Mouse (Mus musculus) fibroblast of lung, adult 2 months (primary cell): ENCODE measurements around the gene Arpc4.

Experiments
- DNase-seq: peaks from one replicate; pipeline ENCODE4 v3.0.0-alpha.2; 2011; ENCODE audit warnings: low read depth

The Arpc4 gene

DNA sequence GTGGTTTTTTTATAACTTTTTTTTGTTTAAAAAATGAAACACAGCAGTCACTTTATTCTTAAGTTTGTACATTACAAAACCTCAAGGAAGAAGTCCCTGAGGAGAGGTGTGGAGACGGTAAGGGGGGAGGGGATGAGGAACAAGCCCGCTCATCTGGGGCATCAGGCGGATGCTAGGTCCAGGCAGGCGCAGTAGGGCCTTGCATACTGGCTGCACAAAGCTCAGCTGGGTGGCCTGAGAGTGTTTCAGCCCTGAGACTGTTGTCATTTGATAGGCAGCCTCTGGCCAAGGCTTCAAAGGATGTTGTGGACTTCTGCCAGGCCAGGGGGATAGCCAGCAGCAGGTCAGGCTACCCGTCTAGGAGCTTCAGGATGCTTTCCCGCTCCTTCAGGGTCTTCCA is 11.3 kb upstream of the Arpc4 start:
- no peak for DNase-seq

DNA sequence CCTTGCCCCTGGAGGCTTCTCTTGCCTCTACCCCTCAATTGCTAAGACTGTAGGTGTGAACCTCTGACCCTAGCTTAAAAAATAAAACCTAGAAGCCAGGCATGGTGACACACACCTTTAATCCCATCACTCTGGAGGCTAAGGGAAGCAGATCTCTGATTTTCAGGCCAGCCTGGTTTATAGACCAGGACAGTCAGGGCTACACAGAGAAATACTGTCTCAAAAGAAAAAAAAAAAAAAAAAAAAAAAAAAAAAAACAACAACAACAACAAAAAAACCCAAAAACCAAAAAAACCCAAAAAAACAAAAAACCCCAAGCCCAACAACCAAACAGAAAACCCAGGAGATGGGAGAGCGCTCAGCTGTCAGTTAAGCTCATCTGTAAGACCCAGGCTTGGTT is 10.3 kb upstream of the Arpc4 start:
- no peak for DNase-seq

DNA sequence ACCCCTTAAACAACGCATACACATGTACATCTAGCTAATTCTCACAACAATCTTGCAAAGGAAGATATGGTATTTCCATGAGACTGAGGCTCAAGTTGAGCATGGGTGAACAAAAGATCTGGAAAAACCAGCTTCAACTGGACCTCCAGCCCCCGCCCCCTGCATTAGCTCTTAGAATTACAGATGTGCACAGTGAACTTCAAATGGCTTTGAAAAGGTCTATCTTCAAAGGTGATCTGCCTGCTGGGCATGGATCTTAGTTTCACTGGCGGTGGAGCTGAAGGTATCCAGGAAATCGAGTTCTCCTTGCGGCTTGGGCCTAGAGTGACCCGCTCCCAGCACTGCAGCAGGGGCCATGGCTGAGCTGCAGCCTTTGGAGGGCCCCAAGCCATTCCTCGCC is 9.8 kb upstream of the Arpc4 start:
- DNase-seq = no peak

DNA sequence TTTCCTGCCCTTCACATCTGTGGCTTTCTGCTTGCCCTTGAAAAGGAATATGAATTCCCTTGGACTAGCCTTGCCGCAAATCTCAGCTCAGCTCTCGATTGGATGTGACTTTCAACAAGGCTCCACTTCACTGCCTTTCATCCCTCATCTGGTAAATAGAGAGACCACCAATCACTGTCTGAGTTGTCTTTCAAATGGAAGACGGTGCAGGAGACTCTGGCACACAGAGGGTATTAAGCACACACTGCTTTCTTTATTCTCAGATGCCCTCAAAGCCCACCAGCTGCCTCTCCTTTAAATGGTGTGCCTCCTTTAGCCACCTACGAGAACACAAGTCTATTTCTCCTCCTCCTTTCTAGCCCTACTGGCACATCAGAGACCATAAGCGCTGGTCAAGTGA is 9.3 kb upstream of the Arpc4 start:
- DNase-seq = no peak

DNA sequence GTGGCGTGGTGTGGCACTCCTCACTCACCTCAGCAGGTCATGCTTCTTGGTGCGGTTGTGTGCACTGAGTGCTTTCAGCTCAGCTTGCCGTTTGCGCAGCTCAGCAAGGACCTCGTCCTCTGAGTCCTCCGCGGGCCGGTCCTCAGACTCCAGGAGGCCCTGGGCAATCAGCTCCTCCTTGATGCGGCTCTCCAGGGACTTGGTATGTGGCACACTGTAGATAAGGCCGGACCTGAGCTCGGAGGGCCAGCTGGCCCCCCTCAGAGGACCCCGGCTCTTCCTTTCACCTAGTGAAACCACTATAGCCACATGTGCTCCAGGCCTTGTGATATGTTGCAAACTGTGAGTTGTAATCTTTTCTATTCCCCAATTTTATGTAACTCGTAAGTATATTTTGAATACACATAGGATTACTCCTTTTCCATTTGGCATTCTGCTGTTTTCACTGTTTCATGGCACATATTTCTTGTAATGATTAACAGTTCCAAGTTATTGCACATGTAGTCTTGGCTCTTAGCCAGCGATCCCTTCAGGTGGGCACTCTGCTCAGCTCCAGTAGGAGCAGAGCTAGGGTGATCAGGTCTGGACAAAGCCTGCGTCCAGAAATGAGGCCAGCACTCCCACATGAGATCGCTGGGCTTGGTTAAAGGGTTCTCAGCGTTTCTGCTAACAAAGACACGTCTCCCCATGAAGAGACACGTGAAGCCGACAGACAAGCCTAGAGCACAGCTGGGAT is 7.6 kb upstream of the Arpc4 start:
- no peak for DNase-seq

DNA sequence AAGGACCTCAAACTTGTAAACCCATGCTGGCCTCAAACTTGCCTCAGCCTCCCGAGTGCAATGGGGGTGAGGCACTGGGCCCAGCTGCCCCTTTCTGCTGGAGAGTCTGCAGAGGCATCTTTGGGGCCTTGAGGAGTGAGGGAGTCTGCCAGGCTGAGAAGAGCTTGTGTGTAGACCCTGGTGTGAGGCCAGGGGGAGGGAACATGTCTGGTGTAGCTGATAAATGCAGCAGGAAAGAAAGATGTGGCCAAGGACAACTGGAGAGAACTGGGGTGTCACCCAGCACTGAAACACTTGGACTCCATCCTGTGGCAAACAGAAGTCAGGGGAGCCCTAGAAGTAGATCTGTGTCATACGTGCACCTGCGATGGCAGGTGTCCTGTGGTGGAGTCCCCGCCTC is 4.4 kb upstream of the Arpc4 start:
- no peak for DNase-seq

DNA sequence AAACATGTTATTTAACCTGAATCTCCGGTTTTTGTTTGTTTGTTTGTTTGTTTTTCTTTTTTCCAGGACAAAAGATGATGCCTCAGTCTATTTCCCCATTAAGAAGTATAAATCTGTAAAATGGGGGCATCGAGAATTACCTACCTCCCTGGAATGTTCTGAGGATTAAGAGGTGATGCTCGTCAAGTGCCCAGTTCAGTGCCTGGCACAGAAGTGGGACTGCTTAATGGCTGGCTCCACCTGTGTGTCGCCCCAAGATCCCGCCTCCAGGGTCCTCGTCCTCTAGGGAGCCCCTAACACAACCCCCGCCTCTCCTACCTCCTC is 781 bp upstream of the Arpc4 start:
- no peak for DNase-seq

DNA sequence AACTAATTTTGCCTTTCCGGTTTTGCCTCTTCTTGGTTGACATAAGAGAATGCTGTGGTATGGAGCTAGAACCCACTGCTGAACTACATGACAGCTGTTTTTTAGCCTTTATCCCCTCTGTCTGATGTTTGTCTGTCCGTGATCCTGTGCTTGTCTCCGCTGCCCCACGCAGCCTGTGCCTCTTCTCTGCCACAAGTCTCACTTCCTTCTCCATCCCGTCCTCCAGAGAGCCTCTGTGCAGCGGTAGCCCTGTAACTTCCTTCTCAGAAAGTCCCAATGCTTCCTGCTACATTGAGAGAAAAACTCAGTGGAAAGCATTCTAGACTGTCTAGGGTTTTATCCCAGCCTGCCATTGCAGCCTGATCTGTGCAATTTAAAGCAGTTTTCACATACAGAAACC is 1.3 kb downstream of the Arpc4 start:
- DNase-seq = no peak

DNA sequence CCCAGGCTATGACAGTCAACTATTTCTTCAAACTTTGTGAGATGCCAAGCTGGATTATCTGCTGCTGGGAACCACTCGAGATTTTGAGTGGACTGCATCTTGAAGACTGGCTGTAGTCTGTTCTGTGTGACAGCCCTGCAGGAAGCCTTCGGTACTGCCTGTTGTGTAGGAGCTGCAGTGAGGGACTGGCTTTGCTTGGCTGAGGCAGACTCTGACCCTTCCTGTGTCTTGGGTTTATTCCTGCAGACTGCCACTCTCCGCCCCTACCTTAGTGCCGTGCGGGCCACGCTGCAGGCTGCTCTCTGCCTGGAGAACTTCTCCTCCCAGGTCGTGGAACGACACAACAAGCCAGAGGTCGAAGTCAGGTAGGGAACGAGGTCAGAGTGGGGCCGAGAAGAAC is 2.6 kb downstream of the Arpc4 start:
- DNase-seq = no peak

DNA sequence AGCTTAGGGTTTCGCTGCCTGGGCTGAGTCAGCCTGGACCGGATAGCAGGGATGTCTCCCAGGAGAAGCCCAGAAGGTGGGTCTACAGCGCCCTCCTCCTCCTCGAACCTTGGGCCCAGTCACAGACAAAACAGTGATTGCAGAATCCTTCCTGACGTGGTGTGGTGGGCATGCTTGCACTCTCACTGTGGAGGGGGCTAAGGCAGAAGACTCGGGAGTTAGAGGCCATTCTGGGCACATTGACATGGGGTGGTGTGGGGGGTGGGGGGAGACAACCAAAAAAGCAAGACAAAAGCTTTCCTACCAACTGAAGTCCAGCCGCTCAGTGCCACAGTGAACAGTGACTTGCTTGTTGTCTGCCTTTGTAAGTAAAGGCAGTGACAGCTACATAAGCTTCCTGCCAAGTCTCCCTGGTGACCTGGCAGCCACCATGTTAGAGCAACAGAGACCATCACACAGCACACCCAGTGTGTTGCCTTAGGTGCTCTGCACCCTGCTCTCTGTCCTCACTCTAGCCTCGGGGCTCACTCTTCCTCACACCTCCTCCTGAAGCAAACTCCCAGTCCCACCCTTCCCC is 6.5 kb downstream of the Arpc4 start:
- DNase-seq = no peak

DNA sequence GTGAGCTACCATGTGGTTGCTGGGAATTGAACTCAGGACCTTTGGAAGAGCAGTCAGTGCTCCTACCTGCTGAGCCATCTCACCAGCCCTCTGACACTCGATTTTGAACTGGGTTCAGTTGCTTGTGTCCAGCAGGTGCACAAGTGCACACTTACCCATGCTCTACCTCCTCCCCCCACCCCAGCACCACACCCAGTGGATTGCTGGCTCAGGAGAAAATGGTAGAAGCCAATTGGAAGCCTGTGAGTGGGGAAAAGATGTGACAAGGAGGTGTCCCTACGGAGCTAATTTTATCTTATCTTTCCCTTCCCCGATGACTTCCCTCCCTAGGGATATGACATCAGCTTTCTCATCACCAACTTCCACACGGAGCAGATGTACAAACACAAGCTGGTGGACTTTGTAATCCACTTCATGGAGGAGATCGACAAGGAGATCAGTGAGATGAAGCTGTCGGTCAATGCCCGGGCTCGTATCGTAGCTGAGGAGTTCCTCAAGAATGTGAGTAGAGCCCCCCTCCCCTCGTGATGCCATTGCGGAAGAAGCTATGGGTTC is 7.3 kb downstream of the Arpc4 start:
- no peak for DNase-seq

DNA sequence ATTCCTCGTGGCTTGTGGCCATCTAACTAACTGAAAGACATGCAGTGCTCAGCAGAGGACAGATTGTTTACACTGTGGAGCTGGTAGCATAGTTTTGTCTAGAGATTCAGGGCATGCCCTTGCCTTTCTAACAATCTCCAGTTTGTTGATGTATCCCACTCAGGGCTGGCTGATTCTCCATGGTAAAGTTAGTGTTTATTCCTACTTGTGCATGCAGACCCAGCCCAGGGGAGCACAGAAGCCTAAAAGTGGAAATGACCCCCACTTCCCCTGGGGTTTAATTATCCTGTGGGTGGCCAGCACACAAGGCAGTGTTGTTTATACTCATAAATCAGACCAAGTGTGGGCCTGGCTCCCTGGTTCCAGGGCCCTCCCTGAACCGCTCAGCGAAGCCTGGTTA is 8.1 kb downstream of the Arpc4 start:
- no peak for DNase-seq

DNA sequence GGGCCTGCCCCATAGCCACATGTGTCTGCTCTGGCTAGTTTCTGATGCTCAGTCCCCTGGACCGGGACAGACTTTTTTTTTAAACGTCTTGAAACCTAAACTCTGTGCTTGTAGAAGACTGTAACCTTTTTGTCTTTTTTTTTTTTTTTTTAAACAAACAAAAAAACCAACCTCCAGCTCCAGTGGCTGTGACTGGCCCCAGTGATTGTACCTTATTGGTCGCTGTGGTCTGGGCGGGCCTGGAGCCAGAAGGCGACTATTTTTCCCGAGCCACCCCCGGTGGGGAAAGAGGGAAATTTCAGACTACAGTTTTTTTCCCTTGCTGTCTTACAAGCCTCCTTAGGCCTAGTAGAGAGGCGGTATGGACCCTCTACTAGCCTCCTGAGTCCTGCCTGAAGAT is 11.0 kb downstream of the Arpc4 start, which contains the start of gene Ttll3:
Ttll3 (plus strand) TSS at position 301 of the 400 bp plus-strand sequence.
- DNase-seq = no peak

DNA sequence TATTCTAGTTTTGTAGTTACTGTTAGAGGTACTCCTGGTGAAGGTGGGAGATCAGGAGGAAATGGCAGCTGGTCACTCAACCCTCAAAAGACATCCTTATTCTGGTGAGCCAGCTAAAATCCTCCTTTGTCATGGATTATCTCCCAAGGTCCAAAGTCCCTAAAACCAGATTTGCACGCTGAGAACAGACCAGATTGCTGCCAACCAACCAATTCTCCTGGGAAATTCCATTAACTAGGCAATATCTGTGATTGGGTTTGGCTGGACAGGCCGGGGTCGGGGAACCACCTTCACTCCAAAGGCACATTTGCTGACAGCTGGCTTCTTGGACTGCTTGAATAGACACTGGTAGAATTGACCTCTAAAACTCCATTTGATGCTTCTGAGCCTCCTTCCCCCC is 12.8 kb downstream of the Arpc4 start:
- DNase-seq = no peak

DNA sequence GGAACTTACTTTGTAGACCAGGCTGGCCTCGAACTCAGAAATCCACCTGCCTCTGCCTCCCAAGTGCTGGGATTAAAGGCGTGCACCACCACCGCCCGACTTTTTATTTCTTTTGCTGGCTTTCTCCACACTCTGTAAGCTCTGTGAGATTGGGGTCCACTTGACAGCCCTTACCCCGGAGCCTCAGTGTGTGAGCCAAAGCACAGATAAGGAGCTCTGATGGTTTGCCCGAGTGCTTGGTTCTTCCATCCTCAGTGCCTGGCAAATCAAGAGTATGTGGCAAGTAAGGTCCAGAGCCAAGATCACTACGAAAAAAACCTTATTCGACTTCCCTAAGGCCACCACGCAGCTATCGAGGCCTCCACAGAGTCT is 14.1 kb downstream of the Arpc4 start:
- DNase-seq = no peak

DNA sequence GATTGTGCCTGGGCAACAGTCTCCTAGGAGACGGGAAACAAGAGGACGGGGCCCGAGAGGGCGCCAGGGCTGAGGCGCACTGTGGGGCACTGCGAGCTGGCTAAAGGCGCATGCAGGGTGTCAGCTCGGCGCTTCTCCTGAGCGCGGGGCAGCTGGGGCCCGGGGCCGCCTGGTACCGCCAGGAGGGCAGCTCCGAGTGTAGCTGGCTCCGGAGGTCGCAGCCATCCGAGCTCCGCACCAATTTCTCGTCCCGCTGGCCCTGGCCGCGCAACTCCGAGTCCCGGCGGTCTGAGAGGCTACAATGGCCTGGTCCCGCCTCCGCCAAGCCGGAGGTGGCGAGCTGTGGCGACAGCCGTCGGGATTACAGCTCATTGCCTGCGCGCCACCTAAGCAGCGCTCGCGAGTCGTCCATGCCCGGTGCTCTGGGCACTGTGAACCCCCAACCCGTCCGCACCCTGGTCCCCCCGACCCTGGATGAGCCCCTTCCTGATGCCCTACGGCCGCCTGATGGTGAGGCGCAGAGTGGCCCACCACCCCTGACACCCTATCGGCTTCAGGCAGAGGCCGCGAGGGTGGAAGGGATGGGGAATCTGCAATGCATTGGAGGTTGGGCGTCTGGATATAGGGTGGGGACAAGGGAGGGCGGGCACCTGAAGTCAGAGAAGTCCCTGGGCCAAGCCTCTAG is 14.6 kb downstream of the Arpc4 start:
- no peak for DNase-seq

DNA sequence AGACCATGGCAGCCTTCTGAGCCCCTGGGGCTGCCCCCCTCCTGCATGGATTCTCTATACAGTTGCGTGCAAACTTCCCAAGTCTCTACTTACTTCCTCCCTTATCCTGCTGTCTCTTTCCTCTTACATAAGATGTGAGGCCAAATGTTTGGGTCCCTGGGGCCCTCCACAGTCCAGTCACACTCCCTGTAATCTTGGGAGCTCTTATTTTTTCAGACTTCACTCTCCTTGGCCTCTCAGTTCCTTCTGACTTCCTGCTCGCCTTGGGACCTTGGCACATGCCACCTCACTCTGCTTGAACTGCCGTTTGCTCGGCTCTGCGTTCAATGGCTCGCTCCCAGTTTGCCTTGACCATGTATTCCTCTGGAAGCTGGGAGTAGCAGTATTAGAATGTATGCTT is 16.0 kb downstream of the Arpc4 start:
- no peak for DNase-seq

DNA sequence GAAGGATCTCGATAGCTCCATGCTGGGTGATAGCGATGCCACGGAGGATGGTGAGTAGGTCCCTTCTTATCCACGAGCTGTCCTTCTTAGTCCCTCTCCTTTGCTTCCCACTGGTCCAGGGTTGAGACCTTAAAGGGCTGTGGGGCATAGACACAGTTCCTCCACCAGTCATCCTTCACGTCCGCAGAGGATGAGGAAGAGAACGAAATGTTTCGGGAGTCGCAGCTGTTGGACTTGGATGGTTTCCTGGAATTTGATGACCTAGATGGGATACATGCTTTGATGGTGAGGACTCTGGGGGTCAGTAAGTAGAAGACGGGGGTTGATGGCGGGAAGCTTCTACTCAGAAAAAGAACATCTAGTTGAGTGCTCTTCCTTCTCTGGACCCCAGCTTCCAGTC is 16.9 kb downstream of the Arpc4 start:
- no peak for DNase-seq

DNA sequence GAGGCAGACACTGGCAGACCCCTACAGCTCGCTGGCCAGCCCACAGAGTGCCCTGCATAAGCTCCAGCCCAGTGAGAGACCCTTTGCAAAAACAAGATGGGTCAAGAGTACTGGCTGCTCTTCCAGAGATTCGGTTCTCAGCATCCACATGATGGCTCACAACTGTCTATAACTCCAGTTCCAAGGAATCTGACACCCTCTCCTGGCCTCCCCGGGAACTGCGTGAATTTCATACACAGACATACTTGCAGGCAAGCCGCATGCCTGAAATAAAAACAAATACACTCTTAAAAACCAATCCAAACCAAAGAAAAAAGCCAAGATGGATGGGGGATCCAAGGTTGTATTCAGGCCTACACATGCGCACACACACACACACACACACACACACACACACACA is 17.6 kb downstream of the Arpc4 start:
- DNase-seq = no peak

DNA sequence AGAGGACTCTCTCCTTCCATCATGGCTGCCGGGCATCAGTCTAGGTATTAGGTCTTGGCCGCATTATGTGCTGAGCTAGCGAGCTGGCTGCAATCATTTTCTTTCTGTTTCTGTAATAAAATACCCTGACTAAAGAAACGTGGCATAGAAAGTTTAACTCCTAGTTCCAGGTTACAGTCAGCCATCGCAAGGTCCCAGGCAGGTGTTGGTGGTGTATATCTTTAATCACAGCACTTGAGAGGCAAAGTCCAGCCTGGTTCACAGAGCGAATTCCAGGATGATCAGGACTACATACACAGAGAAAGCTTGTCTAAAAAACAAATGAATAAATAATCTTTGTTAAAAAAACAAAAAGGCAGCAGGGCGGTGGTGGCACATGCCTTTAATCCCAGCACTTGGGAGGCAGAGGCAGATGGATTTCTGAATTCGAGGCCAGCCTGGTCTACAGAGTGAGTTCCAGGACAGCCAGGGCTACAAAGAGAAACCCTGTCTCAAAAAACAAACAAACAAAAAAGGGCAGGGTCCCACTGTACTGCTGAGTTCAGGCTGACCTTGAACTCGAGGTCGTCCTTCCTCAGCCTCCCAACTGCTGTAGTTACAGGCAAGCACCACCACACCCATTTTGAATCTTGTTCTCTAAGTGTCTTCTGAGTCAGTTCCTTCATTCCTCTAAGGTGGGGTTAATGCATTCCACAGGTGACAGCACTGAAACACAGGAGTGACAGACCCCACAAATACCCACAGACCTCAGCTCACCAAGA is 18.5 kb downstream of the Arpc4 start:
- DNase-seq = no peak

DNA sequence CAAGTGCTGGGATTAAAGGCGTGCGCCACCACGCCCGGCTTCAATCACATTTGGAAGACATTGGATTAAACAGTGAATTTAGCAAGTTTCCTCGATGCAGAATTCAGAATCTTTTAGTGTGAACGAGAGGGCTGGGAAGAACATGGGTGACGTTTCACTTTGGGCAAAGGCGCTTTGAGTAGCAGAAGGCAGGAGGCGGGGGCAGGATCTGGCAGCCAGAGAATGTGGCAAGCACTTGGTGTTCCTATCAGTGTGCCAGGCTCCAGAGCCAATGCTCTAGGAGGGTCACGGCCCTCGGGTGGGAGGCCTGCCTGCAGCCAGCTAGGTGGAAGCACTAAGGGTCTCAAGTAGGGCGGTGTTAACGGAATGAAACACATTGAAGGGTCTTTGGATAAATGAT is 24.2 kb downstream of the Arpc4 start:
- DNase-seq = no peak

DNA sequence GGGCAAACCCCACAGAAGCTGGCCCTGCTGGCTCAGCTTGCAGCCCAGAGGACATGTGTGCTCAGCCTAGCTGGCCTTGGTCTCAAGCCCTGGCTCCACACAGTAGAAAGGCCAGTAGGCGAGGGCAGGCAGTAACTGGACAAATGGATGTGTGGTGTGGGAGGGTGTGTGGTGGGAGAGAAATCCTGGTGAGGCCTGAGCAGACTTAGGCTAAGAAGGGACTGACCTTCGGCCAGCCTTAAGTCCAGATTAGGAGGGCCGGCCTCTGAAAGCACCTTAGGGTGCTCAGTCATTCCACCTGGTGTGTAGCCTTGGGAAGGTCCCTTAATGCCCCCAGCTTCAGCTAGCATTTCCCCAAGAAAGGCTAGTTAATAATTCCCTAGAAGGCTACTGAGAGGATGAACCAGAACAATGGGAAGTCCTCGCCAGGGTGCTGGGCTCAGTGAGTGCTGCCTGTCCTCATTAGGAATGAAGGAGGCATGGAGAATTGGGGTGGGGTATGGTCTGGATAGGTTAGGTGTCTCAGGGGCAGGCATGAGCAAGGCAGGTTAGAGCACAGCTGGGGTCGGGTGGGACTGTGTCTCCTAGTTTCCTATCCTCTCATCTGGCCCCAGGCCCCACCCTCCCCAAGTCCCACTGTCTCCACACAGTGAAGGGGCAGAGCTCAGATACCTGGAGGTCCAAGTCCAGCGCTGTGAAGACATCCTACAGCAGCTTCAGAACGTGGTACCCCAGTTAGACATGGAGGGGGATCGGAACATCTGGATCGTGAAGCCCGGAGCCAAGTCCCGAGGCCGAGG is 26.9 kb downstream of the Arpc4 start:
- DNase-seq = no peak
